Mouse (Mus musculus): ENCODE measurements around the gene Chsy1. TPM values are rescaled to one million over a fixed set of nuclear protein-coding genes. Genes with fewer than 3 reads are reported as not detected.

The Chsy1 gene
- polyA plus RNA-seq, 1 experiment from 2014 or later = 11.1 TPM

- ATAC-seq = no peak
Observed at GRCm38 (mm10) chr7:66209920-66210319, 100.6 kb downstream of the Chsy1 start.

GRCm38 (mm10) chr7:66212887-66213286 is 103.6 kb downstream of the Chsy1 start:
- no peak for ATAC-seq
- H3K9ac ChIP-seq = no peak overlapping the region
- no peaks in the 10 kb centered on the region for H3K9me3 ChIP-seq
- H3K4me1 ChIP-seq (replicated peaks) = no peaks in the 10 kb centered on the region
- H3K27me3 ChIP-seq (replicated peaks) = no peaks in the 10 kb centered on the region
- H3K27ac ChIP-seq = no peak overlapping the region
- 87% methylated on average over 1 of the region's 1 CpGs for WGBS
- no peak overlapping the region for H3K4me2 ChIP-seq (replicated peaks)
- no peaks in the 10 kb centered on the region for H3K36me3 ChIP-seq
- no peak overlapping the region for H3K4me3 ChIP-seq (replicated peaks)

More at GRCm38 (mm10) chr7:66209920-66210319, 100.6 kb downstream of the Chsy1 start:
- Histone ChIP-seq H3K9ac (no peak overlapping the region), H3K4me2 (replicated peaks) (no peak overlapping the region), H3K36me3 (no peaks in the 10 kb centered on the region), H3K4me3 (replicated peaks) (no peak overlapping the region), H3K9me3 (no peaks in the 10 kb centered on the region), H3K27me3 (replicated peaks) (no peaks in the 10 kb centered on the region), H3K4me1 (replicated peaks) (no peaks in the 10 kb centered on the region), H3K27ac (no peak overlapping the region)
- WGBS = 89% methylated on average over 2 of the region's 2 CpGs

DNA sequence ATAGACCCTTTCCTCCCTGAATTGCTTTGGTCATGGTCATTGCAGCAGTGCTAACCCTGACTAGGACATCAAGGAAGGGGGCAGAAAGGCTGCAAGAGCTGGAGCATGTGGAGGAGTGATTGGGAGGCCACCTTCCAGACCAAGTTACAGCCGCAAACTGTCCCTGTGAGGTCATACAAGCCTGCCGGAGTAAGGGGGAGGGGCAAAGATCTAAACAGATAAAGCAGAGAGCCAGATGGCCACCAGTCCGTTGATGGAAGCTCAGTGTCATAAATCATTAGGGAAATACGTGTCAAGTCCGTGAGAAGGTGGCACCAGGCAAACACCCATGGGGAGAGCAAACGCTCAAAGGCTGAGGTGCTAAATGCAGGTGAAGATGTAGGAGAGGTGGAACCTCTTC is 105.2 kb downstream of the Chsy1 start:
- ATAC-seq = no peak
- Histone ChIP-seq H3K4me3 (replicated peaks) (no peak overlapping the region), H3K36me3 (no peaks in the 10 kb centered on the region), H3K27ac (no peak overlapping the region), H3K4me1 (replicated peaks) (peaks cover 11% of the 10 kb centered on the region; the same call in 1 of the 2 replicates), H3K4me2 (replicated peaks) (no peak overlapping the region), H3K27me3 (replicated peaks) (no peaks in the 10 kb centered on the region), H3K9me3 (no peaks in the 10 kb centered on the region), H3K9ac (no peak overlapping the region)
- WGBS = 33% methylated on average over 6 of the region's 6 CpGs

DNA sequence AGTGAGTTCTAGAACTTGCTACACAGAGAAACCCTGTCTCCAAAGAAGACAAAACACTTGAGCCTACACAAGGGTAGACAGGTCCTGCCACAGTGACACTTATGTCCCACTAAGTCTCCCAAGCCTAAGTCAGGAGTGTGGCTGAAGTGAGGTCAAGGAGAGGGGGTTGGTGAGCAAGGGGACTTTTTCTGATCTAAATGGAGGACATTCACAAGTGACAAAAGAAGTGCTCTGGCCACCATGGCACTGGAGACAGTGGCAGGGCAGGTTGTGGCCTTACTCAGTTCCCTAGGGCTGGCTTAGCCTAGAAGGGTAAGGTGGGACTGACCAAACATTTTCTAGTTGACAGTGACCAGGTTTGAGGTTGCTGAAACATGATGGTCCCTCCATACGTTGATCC is 106.6 kb downstream of the Chsy1 start:
- no peak overlapping the region for H3K27ac ChIP-seq
- H3K9me3 ChIP-seq = no peaks in the 10 kb centered on the region
- H3K4me1 ChIP-seq (replicated peaks) = peaks cover 11% of the 10 kb centered on the region; the same call in 1 of the 2 replicates
- WGBS = 85% methylated on average over 1 of the region's 1 CpGs
- H3K9ac ChIP-seq = no peak overlapping the region
- H3K36me3 ChIP-seq = no peaks in the 10 kb centered on the region
- no peak for ATAC-seq
- H3K4me3 ChIP-seq (replicated peaks) = no peak overlapping the region
- no peak overlapping the region for H3K4me2 ChIP-seq (replicated peaks)
- no peaks in the 10 kb centered on the region for H3K27me3 ChIP-seq (replicated peaks)

DNA sequence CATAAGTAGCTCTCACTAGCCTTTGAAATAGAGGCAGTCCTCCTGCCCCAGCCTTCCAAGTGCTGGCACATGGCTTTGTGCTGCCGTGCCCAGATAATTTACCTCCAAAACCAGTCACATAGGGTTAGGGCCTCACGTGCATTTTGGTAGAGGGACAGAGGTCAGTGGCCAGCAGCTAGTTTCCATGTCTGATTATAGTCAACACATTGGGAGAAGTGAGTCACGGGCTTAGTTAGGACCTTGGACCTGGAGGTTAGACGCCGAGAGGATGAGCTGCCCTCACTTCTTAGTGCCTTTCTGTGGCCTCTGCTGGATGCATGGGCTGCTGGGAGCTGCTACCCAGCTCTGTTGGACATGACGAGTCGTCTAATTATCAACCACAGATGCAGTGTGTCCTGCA is 107.7 kb downstream of the Chsy1 start:
- no peaks in the 10 kb centered on the region for H3K27me3 ChIP-seq (replicated peaks)
- no peak overlapping the region for H3K9ac ChIP-seq
- no peaks in the 10 kb centered on the region for H3K36me3 ChIP-seq
- H3K9me3 ChIP-seq = no peaks in the 10 kb centered on the region
- H3K4me1 ChIP-seq (replicated peaks) = peaks cover 11% of the 10 kb centered on the region; the same call in 1 of the 2 replicates
- H3K27ac ChIP-seq = no peak overlapping the region
- H3K4me2 ChIP-seq (replicated peaks) = no peak overlapping the region
- 83% methylated on average over 7 of the region's 7 CpGs for WGBS
- H3K4me3 ChIP-seq (replicated peaks) = no peak overlapping the region
- no peak for ATAC-seq

DNA sequence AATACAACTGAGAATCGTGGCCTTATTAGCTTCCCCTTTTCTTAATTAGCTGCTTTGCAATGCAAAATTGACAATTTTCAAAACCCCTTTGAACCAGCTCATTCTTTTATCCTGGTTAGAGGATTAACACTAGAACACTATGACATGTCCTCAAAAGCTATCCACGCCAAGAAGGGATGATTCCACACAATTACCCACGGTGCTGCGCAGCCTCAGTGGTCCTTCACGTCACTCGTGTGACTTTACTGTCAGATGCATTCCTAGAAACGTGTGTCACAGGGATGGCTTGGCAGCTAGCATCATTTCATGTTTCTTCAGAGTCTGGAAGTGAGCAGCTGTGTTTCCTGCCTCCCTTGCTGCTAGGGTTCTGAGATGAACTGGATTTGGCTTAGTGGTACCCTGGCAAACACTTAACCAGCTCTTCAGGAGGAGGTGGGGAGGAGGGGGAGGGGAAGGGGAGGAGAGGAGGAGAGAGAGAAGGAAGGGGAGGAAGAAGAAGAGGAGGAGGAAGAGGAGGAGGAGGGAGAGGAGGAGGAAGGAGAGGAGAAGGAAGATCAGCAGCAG is 108.3 kb downstream of the Chsy1 start:
- H3K36me3 ChIP-seq = no peaks in the 10 kb centered on the region
- peaks cover 13% of the 10 kb centered on the region; the same call in 1 of the 2 replicates for H3K4me1 ChIP-seq (replicated peaks)
- H3K4me3 ChIP-seq (replicated peaks) = no peak overlapping the region
- H3K4me2 ChIP-seq (replicated peaks) = no peak overlapping the region
- 78% methylated on average over 7 of the region's 7 CpGs for WGBS
- H3K9ac ChIP-seq = no peak overlapping the region
- H3K27ac ChIP-seq = peak overlapping the region; percentile 84
- no peak for ATAC-seq
- no peaks in the 10 kb centered on the region for H3K27me3 ChIP-seq (replicated peaks)
- no peaks in the 10 kb centered on the region for H3K9me3 ChIP-seq

GRCm38 (mm10) chr7:66218193-66219014 is 109.1 kb downstream of the Chsy1 start:
- ATAC-seq = peak; percentile 19; the same call in 1 of the 2 replicates
- no peaks in the 10 kb centered on the region for H3K9me3 ChIP-seq
- peak overlapping the region; percentile 84 for H3K27ac ChIP-seq
- H3K4me3 ChIP-seq (replicated peaks) = no peak overlapping the region
- no peak overlapping the region for H3K4me2 ChIP-seq (replicated peaks)
- no peaks in the 10 kb centered on the region for H3K36me3 ChIP-seq
- WGBS = 42% methylated on average over 9 of the region's 9 CpGs
- H3K9ac ChIP-seq = no peak overlapping the region
- H3K27me3 ChIP-seq (replicated peaks) = no peaks in the 10 kb centered on the region
- H3K4me1 ChIP-seq (replicated peaks) = peaks cover 15% of the 10 kb centered on the region; the same call in 1 of the 2 replicates

DNA sequence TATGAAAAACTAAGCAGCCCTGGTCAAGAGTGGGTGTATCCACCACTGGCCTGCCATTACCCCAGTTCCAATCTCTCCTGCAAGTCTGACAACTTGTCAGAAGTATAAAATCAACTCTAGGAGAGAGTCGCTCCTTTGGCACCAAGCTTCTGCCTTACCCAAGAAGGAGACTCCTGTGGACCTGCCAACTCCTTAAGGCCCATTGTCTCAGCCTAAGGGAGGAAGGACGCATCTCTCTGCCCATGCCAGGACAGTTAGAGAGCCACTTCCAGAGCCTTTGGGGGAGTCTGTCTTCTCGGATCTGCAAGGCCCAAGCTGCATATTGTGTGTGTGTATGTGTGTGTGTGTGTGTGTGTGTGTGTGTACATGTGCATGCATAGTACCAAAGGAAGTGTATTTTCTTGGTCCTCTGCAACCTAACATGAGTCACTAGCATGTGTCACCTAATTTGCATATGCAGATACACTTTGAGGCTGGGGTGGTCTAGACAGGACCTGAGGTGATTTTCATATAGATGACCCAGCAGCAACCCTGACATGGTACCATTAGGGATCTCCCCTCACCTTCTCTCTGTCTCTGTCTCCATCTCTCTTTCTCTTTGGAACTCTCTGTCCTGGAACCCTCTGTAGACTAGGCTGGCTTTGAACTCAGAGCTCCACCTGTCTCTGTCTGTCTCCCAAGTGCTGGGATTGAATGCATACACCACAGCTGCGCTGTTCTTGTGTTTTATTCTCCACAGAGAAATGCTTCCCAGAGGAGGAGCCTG is 109.9 kb downstream of the Chsy1 start:
- ATAC-seq = no peak
- H3K27ac ChIP-seq = peak overlapping the region; percentile 84
- no peak overlapping the region for H3K4me2 ChIP-seq (replicated peaks)
- 85% methylated on average over 4 of the region's 4 CpGs for WGBS
- H3K9ac ChIP-seq = no peak overlapping the region
- H3K4me3 ChIP-seq (replicated peaks) = no peak overlapping the region
- H3K27me3 ChIP-seq (replicated peaks) = no peaks in the 10 kb centered on the region
- H3K36me3 ChIP-seq = no peaks in the 10 kb centered on the region
- H3K4me1 ChIP-seq (replicated peaks) = peaks cover 15% of the 10 kb centered on the region; the same call in 1 of the 2 replicates
- H3K9me3 ChIP-seq = no peaks in the 10 kb centered on the region

GRCm38 (mm10) chr7:66219794-66220227 is 110.5 kb downstream of the Chsy1 start:
- H3K36me3 ChIP-seq = no peaks in the 10 kb centered on the region
- H3K4me3 ChIP-seq (replicated peaks) = no peak overlapping the region
- ATAC-seq = no peak
- no peak overlapping the region for H3K27ac ChIP-seq
- no peak overlapping the region for H3K4me2 ChIP-seq (replicated peaks)
- H3K9me3 ChIP-seq = no peaks in the 10 kb centered on the region
- peaks cover 15% of the 10 kb centered on the region; the same call in 1 of the 2 replicates for H3K4me1 ChIP-seq (replicated peaks)
- H3K9ac ChIP-seq = no peak overlapping the region
- WGBS = 77% methylated on average over 4 of the region's 4 CpGs
- H3K27me3 ChIP-seq (replicated peaks) = no peaks in the 10 kb centered on the region

DNA sequence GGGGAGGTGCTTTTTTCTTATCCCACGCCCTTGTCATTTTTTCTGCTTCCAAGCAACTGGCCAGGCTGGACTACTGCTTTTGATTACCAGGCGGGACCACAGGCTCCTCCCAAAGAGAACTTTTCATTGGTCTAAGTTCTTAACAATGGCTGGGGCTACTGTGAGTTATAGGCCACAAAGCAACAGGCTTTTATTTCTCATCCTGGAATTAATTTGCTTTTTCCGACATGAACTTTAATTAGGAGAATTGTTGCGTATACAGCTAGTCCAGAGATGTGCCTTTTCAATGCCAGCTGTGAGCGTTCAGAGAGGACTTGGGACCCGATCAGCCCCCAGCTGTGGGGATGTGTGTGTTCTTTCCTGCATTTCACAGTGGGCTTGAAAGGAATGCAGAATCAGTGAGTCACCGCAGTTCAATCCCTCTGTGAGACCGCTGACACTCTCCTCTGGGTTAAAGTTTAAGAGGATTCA is 113.3 kb downstream of the Chsy1 start:
- Histone ChIP-seq H3K9me3 (no peaks in the 10 kb centered on the region), H3K27me3 (replicated peaks) (no peaks in the 10 kb centered on the region), H3K4me3 (replicated peaks) (no peak overlapping the region), H3K27ac (peak overlapping the region; percentile 64; the same call in 1 of the 2 replicates), H3K9ac (no peak overlapping the region), H3K4me1 (replicated peaks) (peaks cover 15% of the 10 kb centered on the region; the same call in 1 of the 2 replicates), H3K4me2 (replicated peaks) (no peak overlapping the region), H3K36me3 (no peaks in the 10 kb centered on the region)
- 27% methylated on average over 8 of the region's 8 CpGs for WGBS
- peak; percentile 69 for ATAC-seq

Measured in intestine, embryonic 15.5 days (tissue).